In genomic region chr15:51652497-51652896, GRCm38 (mm10) we compare ENCODE assay signal across 23 mouse cellular contexts.
"Had no signal": no experiment of that assay in that cellular context is flagged by ENCODE, and none has a peak within 500 bp of the region (broad histone marks: within the 10 kb centered on the region; RNA-seq: fewer than 3 reads in every experiment).

No protein-coding gene starts in this region.

- H3K36me3 ChIP-seq: heart, embryonic 13.5 days; heart, embryonic 15.5 days; hindbrain, embryonic 13.5 days; hindbrain, embryonic 15.5 days; kidney, embryonic 15.5 days; liver, embryonic 12.5 days had no signal

- H3K4me2 ChIP-seq: heart, embryonic 11.5 days; heart, embryonic 13.5 days; heart, embryonic 15.5 days; hindbrain, embryonic 13.5 days; hindbrain, embryonic 15.5 days; kidney, embryonic 15.5 days; liver, embryonic 12.5 days had no signal

- H3K9ac ChIP-seq: heart, embryonic 13.5 days; heart, embryonic 15.5 days; hindbrain, embryonic 13.5 days; hindbrain, embryonic 15.5 days; kidney, embryonic 15.5 days; liver, embryonic 12.5 days had no signal

- DNase-seq: gastrocnemius, postnatal 14 days; gastrocnemius, postnatal 36 days; heart, adult 11 months; heart, adult 2 months; heart, postnatal 14 days; heart, postnatal 36 days; kidney, adult 11 months; kidney, adult 2 months; kidney, adult 9 months; kidney, postnatal 14 days; kidney, postnatal 36 days had no signal

- H3K27me3 ChIP-seq: heart, embryonic 13.5 days; heart, embryonic 15.5 days; hindbrain, embryonic 13.5 days; hindbrain, embryonic 15.5 days; kidney, embryonic 15.5 days; liver, embryonic 12.5 days had no signal

- H3K4me3 ChIP-seq: heart, adult 2 months; heart, embryonic 13.5 days; heart, embryonic 15.5 days; hindbrain, embryonic 13.5 days; hindbrain, embryonic 15.5 days; kidney, embryonic 15.5 days; layer of hippocampus, adult 2 months; left cerebral cortex, adult 2 months; liver, embryonic 12.5 days had no signal

- H3K9me3 ChIP-seq: hindbrain, embryonic 15.5 days; kidney, embryonic 15.5 days; liver, embryonic 12.5 days had no signal

- ATAC-seq: hindbrain, postnatal 0 days; intestine, embryonic 16.5 days; liver, embryonic 12.5 days had no signal

- H3K4me1 ChIP-seq: heart, embryonic 13.5 days; heart, embryonic 15.5 days; hindbrain, embryonic 13.5 days; hindbrain, embryonic 15.5 days; kidney, embryonic 15.5 days; liver, embryonic 12.5 days had no signal

- H3K27ac ChIP-seq: heart, adult 2 months; heart, embryonic 13.5 days; heart, embryonic 15.5 days; hindbrain, embryonic 13.5 days; hindbrain, embryonic 15.5 days; hindbrain, postnatal 0 days; kidney, embryonic 15.5 days; kidney, postnatal 0 days; layer of hippocampus, adult 2 months; left cerebral cortex, adult 2 months; liver, embryonic 12.5 days had no signal
